Mouse (Mus musculus) telencephalon, adult 2 months (tissue): Measurements from ENCODE around the gene D17H6S53E.

Experiments used
- DNase-seq: peaks from one replicate; pipeline ENCODE4 v3.0.0-alpha.2; 2011; ENCODE audit warnings: low read depth, low spot score

D17H6S53E gene

GRCm38 (mm10) chr17:35162121-35162520 lies 35.9 kb downstream of the D17H6S53E start:
- no peak for DNase-seq

- no peak for DNase-seq
These were observed 36.6 kb downstream of the D17H6S53E start for GRCm38 (mm10) chr17:35162730-35163129.

GRCm38 (mm10) chr17:35163326-35164081 lies 37.3 kb downstream of the D17H6S53E start:
- DNase-seq, result no peak

DNA sequence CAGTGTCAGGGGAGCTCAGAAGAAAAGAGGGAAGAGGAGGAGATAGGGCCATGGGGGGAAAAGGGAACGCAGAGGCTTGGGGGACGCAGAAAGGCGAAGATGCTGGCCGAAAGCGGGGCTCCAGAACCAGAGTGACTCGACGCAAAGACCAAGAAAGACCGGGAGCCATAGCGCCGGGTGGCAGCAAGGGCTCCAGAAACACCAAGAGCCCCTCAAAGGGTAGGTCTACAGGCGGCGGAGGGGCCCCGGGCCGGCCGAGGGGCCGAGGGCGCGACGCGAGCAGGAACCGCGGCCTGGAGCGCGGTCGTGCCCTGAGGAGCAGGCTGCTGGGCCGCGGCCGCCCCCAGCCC lies 38.0 kb downstream of the D17H6S53E start:
- DNase-seq, result no peak

DNA sequence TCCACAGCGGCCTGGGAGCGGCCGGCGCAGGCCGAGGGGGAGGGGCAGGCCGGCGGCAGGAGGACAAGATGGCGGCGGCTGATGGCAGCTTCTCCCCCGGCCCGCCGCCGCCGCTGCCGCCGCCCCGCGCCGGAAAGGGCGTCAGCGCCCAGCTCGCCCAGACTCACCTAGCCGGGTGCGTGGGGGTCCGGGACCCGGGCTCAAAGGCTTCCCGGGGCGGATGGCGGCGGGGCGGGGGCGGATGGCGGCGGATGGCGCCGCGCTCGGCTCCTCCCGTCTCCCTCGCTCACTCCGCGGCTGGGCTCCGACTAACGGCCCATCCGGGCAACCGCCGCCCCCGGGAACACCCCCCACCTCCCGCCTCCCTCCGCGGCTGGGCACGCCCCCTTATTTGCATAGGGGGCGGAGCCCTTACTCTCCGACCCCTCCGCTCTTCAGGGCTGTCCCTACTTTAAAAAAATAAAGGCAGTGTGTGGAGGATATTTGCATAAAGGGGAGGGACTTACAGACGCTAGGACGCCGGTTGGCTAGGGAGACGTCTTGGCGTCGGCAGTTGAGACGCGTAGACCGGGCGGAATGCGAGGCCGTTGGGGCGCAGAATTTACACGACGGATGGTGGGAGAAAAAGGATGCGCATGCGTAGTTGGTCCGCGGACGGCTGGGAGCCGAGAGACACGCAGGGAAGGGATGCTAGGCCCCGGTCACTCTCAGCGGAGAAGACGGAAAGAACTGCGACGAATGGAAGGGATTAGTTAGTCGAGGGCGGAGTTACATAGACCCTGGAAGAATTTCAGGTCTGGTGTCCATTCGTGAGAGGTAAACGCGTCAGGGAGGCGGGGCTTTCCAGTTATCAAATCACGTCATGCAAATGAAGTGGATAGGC lies 38.6 kb downstream of the D17H6S53E start, which contains the start of gene Prrc2a:
Prrc2a (minus strand) TSS at position 330 of the 883 bp plus-strand sequence.
- DNase-seq, result peak; percentile 100

DNA sequence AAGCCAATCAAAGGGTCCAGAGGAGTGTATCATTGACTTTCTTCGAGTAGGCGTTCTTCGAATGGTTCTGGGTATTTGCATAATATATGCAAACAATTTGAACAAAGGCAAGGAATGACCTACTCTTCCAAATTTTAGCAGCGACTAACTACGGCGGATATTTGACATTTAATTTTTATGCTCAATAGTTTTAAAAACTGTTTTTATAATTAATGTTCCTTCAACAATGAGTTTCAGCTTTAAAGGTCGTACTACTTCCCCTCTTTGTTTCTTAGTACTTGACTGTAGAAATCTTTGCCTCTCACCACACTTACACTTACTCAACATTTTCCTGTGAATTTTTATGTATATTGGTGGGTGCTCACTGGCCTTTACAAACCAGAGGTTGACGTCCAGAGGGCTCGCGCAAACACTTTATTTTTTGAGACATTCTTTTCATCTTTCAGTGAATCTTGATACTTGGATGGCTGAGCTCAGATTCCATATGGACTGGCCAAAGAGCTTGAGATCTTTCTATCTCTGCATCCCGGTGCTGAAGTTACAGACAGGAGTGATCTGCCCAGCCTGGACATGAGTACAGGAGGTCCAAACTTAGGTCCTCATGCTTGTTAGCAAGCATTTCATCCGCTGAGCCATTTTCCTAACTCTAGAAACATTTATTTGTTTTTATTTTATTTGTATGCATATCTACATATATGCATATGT lies 39.4 kb downstream of the D17H6S53E start:
- DNase-seq, result no peak

- peak; percentile 67 for DNase-seq
These were observed 40.3 kb downstream of the D17H6S53E start for GRCm38 (mm10) chr17:35166352-35167035.

- DNase-seq, result no peak
These were observed 41.6 kb downstream of the D17H6S53E start for GRCm38 (mm10) chr17:35167794-35168193.

- peak; percentile 68 for DNase-seq
These were observed 42.5 kb downstream of the D17H6S53E start for GRCm38 (mm10) chr17:35168541-35169207.

DNA sequence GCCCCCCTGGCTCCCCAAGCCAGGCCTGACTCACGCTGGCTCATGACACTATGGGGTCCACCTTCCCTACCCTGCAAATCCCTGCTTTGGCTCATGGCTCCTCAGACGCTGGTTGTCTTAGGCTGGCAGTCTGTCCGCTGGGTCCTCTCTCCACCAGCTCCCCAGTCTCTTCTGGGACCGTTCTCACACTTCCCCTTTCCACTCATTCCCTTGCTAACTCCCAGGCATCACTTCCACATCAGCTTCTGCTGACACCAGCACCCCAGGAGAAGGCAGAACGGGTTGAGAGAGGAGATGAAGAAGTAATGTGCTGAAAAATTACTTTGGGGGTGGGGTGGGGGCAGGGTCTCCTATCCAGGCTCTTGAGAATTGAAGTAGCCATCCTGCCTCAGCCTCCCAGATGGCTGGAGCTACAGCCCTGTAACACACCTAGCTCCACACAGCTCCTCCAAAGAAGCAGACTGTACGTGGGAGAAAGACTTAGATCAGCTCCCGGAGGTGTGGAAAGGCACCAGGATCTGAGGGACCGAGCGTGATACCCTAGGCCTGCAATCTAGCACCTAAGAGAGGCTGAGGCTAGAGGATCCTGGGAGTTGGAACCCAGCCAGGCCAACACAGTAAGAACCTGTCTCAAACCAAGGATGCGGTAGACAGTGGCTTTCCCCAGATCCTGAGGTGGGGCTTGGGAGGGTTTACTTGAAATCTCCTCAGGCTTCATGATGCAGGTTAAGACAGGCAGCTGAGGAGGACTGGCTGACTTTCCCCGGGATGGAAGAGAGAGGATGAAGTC lies 46.5 kb downstream of the D17H6S53E start:
- peak; percentile 69 for DNase-seq

- no peak for DNase-seq
These were observed 47.2 kb downstream of the D17H6S53E start for GRCm38 (mm10) chr17:35173329-35173728.

DNA sequence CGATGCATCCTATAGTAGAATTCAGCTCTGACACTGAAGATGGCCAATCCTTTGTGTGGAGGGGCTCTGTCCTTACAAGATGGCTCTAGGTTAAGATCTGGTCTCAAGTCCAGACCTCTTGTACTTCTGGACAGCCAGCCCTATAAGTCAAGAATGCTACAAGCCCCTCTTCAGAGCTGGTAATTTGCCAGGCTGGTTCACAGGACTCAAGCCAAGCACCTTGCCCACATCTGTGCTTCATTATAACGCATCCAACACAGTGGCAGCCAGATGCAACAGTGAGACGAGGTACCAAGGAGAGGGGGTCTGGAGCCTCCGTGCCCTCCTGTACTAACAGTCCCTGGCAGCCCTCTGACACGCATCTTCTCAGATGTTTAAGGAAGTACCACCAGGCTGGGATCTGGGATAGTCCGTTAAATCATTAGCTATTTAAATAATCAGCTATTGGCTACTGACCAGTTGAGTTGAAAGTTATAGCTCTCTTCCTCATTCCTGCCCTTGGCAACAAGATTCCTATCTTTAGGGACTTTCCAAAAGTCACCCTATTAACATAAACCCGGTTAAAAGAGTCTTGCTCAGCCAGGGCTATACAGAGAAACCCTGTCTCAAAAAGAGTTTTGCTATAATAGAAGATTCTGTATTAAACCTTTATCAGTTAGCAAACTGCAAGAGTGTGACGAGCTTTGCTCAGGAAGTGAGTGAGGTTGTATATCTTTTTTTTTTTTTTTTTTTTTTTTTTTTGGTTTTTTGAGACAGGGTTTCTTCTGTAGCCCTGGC lies 48.2 kb downstream of the D17H6S53E start:
- DNase-seq, result no peak

- no peak for DNase-seq
These were observed 49.2 kb downstream of the D17H6S53E start for GRCm38 (mm10) chr17:35175382-35175781.

- no peak for DNase-seq
These were observed 49.8 kb downstream of the D17H6S53E start, which contains the start of gene Aif1 for GRCm38 (mm10) chr17:35175968-35176367. Gene Aif1 (minus strand): TSS chr17:35176068.
